Comparison of ENCODE assay signal across 12 mouse cellular contexts in the genomic region with DNA sequence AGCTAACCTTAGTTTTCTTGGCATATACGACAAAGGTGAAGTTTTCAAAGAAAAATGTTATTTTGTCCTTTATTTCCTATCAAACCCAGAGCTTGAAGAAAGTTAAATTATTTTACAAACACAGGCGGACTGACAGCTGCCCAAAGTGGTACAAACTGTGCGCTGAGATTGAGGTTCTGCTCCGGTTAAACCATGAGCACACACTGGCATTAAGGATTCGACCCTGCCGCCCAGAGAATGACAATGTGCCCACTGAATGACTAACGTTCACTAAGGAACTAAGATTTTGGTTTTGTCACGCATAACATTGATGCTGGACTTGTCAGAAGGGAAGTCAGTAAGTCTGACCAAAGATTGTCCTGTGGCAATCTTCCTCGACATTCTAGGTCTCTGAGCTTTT.
"Had no signal": no experiment of that assay in that cellular context is flagged by ENCODE, and none has a peak within 500 bp of the region (broad histone marks: within the 10 kb centered on the region; RNA-seq: fewer than 3 reads in every experiment).

No protein-coding gene starts in this region.

- H3K27me3 ChIP-seq: heart, embryonic 12.5 days; hindbrain, embryonic 12.5 days; hindbrain, embryonic 15.5 days; kidney, embryonic 15.5 days; limb, embryonic 13.5 days; limb, embryonic 15.5 days; liver, embryonic 12.5 days had no signal

- H3K4me1 ChIP-seq: liver, embryonic 12.5 days had no signal

- H3K9ac ChIP-seq: heart, embryonic 12.5 days; hindbrain, embryonic 12.5 days; hindbrain, embryonic 15.5 days; kidney, embryonic 15.5 days; limb, embryonic 13.5 days; limb, embryonic 15.5 days; liver, embryonic 12.5 days; liver, embryonic 14.5 days had no signal

- H3K27ac ChIP-seq: heart, adult 2 months; hindbrain, embryonic 12.5 days; hindbrain, embryonic 15.5 days; hindbrain, postnatal 0 days; kidney, embryonic 15.5 days; kidney, postnatal 0 days; limb, embryonic 13.5 days; liver, embryonic 12.5 days; liver, embryonic 14.5 days had no signal

- H3K4me2 ChIP-seq: heart, embryonic 12.5 days; hindbrain, embryonic 12.5 days; hindbrain, embryonic 15.5 days; kidney, embryonic 15.5 days; limb, embryonic 13.5 days; limb, embryonic 15.5 days; liver, embryonic 12.5 days had no signal

- DNase-seq: layer of hippocampus, postnatal 36 days had no signal

- H3K36me3 ChIP-seq: heart, embryonic 12.5 days; hindbrain, embryonic 12.5 days; hindbrain, embryonic 15.5 days; kidney, embryonic 15.5 days; limb, embryonic 13.5 days; limb, embryonic 15.5 days; liver, embryonic 12.5 days had no signal

- H3K4me3 ChIP-seq: heart, adult 2 months; heart, embryonic 12.5 days; hindbrain, embryonic 12.5 days; hindbrain, embryonic 15.5 days; kidney, embryonic 15.5 days; limb, embryonic 13.5 days; limb, embryonic 15.5 days; liver, embryonic 12.5 days had no signal

- H3K9me3 ChIP-seq: hindbrain, embryonic 12.5 days; hindbrain, embryonic 15.5 days; kidney, embryonic 15.5 days; limb, embryonic 13.5 days; limb, embryonic 15.5 days; liver, embryonic 12.5 days had no signal

- ATAC-seq: hindbrain, postnatal 0 days; liver, embryonic 12.5 days had no signal
